Mouse (Mus musculus): ENCODE data around the gene Anxa6. TPM values are rescaled to one million over a fixed set of nuclear protein-coding genes. Genes with fewer than 3 reads are reported as not detected.

Gene Anxa6
- total and polyA plus RNA-seq, 2 experiments from 2014 or later, result 71.3 to 86.0 TPM

DNA sequence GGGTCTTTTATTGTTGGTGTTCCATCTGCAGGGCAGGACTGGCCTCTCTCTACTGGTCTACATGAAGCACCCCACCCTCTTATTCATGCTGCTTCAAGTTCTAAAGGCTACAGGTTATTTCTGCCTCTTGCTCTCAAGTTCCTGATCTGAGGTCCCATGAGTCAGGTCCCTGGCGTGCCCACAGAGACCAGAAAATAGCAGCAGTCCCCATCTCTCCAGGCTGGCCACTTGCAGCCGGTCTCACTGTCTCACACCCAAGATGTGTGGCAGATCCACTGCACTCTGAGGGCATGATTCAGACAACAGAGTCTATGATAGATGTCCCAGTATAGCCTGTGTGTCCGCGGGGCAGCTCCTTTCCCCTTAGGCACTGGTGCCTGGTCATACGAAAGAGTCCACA lies 27.6 kb upstream of the Anxa6 start:
- no peaks in the 10 kb centered on the region for H3K9me3 ChIP-seq (ENCODE audit: low read length)
- no peaks in the 10 kb centered on the region for H3K4me1 ChIP-seq (ENCODE audit: insufficient read depth, low read length)
- H3K9ac ChIP-seq (replicated peaks; ENCODE audit: low read length), result no peak overlapping the region
- no peaks in the 10 kb centered on the region for H3K36me3 ChIP-seq (ENCODE audit: insufficient read depth, low read length)
- DNase-seq (ENCODE audit: low spot score) (no peak), ATAC-seq (no peak)
- H3K27ac ChIP-seq, result no peak overlapping the region
- no peak overlapping the region for H3K4me3 ChIP-seq (ENCODE audit: low read length)
- no peaks in the 10 kb centered on the region for H3K27me3 ChIP-seq (ENCODE audit: insufficient read depth, low read length)
- TF ChIP-seq CTCF (IDR thresholded peaks at IDR 0.05; ENCODE audit: low read depth), result no peak
- WGBS, result 95% methylated on average over 5 of the region's 5 CpGs
- no peak overlapping the region for H3K4me2 ChIP-seq (ENCODE audit: low read depth, low read length)

DNA sequence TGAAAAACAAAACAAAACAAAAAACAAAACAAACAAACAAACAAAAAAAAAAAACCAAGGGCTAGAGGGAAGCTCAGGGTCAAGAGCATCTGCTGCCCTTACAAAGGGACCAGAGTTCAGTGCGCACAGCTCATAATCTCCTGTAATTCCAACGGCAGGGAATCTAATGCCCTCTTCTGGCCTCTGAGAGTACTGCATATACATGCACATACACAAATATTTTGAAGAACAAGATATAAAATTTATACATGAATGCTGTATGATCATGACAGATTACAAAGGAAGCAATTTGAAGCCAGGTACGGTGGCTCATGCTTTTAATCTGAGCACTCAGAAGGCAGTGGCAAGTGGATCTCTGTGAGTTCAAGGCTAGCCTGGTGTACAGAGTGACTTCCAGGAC lies 24.3 kb upstream of the Anxa6 start:
- no peaks in the 10 kb centered on the region for H3K4me1 ChIP-seq (ENCODE audit: insufficient read depth, low read length)
- no peaks in the 10 kb centered on the region for H3K9me3 ChIP-seq (ENCODE audit: low read length)
- H3K4me2 ChIP-seq (ENCODE audit: low read depth, low read length), result no peak overlapping the region
- 82% methylated on average over 3 of the region's 3 CpGs for whole genome bisulfite sequencing
- no peak overlapping the region for H3K9ac ChIP-seq (replicated peaks; ENCODE audit: low read length)
- no peak overlapping the region for H3K27ac ChIP-seq
- DNase-seq (ENCODE audit: low spot score), result no peak
- no peak for ATAC-seq
- no peaks in the 10 kb centered on the region for H3K36me3 ChIP-seq (ENCODE audit: insufficient read depth, low read length)
- H3K27me3 ChIP-seq (ENCODE audit: insufficient read depth, low read length), result no peaks in the 10 kb centered on the region
- H3K4me3 ChIP-seq (ENCODE audit: low read length), result no peak overlapping the region
- TF ChIP-seq CTCF (IDR thresholded peaks at IDR 0.05; ENCODE audit: low read depth), result no peak

DNA sequence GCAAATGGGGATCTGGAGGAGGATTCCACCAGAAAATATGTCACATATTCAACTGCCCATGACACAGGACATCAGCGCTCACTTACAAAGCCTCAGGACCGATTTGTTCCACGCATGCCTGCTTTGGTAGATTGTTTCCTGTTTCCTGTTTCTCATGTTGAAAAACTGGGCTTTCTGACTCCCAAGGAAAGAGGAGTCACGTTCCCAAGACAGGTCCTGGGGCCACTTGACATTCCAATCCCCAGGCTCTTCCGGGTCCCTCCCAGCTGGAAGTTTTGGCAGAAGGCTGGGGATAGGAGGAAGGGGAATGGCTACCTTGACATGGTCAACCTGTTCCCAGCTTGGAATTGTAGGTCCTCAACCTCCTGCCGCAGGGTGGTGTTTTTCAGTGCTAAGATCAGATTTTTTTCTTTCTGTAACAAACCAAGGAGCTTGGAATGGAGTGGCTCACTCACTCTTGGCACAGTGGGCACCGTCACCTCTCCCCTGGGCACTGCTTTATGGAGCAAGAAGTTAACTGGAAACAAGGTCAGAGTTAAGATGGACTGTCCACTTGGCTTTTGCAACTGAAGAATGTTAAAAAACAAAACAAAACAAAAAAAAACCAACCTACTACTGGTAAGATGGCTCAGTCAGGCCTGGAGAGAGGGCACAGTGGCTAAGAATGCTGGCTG lies 17.7 kb upstream of the Anxa6 start:
- ATAC-seq (no peak), DNase-seq (ENCODE audit: low spot score) (no peak)
- WGBS, result 82% methylated on average over 7 of the region's 7 CpGs
- TF ChIP-seq CTCF (IDR thresholded peaks at IDR 0.05; ENCODE audit: low read depth), result no peak
- no peaks in the 10 kb centered on the region for H3K4me1 ChIP-seq (ENCODE audit: insufficient read depth, low read length)
- H3K9me3 ChIP-seq (ENCODE audit: low read length), result no peaks in the 10 kb centered on the region
- H3K9ac ChIP-seq (replicated peaks; ENCODE audit: low read length), result no peak overlapping the region
- no peaks in the 10 kb centered on the region for H3K36me3 ChIP-seq (ENCODE audit: insufficient read depth, low read length)
- H3K4me2 ChIP-seq (ENCODE audit: low read depth, low read length), result no peak overlapping the region
- H3K27ac ChIP-seq, result no peak overlapping the region
- no peaks in the 10 kb centered on the region for H3K27me3 ChIP-seq (ENCODE audit: insufficient read depth, low read length)
- no peak overlapping the region for H3K4me3 ChIP-seq (ENCODE audit: low read length)

DNA sequence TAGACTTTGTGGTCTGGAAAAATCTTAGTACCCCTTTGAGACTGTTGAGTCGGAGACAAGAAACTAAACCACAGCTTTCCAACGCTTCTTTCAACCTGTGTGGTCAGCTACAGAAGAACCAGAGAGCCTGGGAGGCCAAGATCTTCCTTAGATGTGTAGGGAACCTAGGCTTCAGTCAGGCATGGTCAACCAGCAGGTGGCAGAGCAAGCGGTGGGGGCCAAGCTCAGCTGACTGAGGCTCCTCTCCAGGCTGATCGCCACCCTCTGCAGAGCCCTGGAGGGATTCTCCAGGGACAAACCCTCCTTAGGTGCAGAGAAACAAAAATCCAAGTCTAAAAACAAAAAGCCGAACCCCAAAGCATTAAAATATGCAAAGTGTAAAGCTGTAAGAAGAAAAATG lies 13.4 kb upstream of the Anxa6 start:
- TF ChIP-seq CTCF (IDR thresholded peaks at IDR 0.05; ENCODE audit: low read depth), result peak; percentile 54
- Histone ChIP-seq H3K9me3 (ENCODE audit: low read length) (no peaks in the 10 kb centered on the region), H3K4me2 (ENCODE audit: low read depth, low read length) (no peak overlapping the region), H3K27ac (no peak overlapping the region), H3K4me3 (ENCODE audit: low read length) (no peak overlapping the region), H3K4me1 (ENCODE audit: insufficient read depth, low read length) (no peaks in the 10 kb centered on the region), H3K36me3 (ENCODE audit: insufficient read depth, low read length) (no peaks in the 10 kb centered on the region), H3K9ac (replicated peaks; ENCODE audit: low read length) (no peak overlapping the region), H3K27me3 (ENCODE audit: insufficient read depth, low read length) (no peaks in the 10 kb centered on the region)
- ATAC-seq (no peak), DNase-seq (ENCODE audit: low spot score) (no peak)
- WGBS, result 58% methylated on average over 5 of the region's 5 CpGs

DNA sequence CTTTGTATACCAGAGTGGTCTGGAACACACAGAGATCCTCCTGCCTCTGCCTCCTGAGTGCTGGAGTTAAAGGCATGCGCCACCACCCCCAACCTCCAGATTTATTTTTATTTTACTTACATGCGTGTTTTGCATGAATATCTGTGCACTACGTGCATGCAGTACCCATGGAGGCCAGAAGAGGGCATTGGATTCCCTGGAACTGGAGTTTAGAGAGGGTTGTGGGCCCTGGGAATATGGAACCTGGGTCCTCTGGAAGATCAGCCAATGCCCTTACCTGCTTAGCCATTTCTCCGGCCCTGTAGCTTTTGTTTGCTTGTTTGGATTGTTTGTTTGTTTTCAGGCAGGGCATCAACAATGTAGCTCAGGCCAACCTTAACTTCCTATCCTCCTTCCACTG lies 8.1 kb upstream of the Anxa6 start:
- 83% methylated on average over 4 of the region's 4 CpGs for WGBS
- Histone ChIP-seq H3K4me2 (ENCODE audit: low read depth, low read length) (no peak overlapping the region), H3K9ac (replicated peaks; ENCODE audit: low read length) (no peak overlapping the region), H3K9me3 (ENCODE audit: low read length) (no peaks in the 10 kb centered on the region), H3K36me3 (ENCODE audit: insufficient read depth, low read length) (no peaks in the 10 kb centered on the region), H3K27ac (no peak overlapping the region), H3K27me3 (ENCODE audit: insufficient read depth, low read length) (no peaks in the 10 kb centered on the region), H3K4me3 (ENCODE audit: low read length) (no peak overlapping the region), H3K4me1 (ENCODE audit: insufficient read depth, low read length) (no peaks in the 10 kb centered on the region)
- DNase-seq (ENCODE audit: low spot score) (no peak), ATAC-seq (no peak)
- TF ChIP-seq CTCF (IDR thresholded peaks at IDR 0.05; ENCODE audit: low read depth), result peak; percentile 57

DNA sequence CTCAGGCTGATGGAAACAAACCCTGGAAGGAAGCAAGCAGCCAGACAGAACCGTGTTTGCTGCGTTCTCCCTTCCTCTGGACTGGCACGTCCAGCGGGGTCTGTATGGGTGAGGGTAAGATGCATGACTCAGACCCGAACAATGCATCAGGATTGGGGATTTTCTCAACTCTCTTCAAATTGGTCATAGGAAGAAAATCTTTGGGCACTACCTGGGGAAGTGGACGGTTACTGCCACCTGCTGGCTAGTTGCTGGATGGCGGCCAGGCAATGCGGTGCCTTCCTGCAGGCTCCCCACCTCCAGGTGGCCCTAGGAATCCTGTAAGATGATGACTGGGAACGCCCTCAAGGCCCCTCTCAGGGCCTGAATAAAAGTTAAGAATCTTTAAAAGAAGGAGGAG lies 6.3 kb upstream of the Anxa6 start:
- ATAC-seq, result peak; percentile 81

DNA sequence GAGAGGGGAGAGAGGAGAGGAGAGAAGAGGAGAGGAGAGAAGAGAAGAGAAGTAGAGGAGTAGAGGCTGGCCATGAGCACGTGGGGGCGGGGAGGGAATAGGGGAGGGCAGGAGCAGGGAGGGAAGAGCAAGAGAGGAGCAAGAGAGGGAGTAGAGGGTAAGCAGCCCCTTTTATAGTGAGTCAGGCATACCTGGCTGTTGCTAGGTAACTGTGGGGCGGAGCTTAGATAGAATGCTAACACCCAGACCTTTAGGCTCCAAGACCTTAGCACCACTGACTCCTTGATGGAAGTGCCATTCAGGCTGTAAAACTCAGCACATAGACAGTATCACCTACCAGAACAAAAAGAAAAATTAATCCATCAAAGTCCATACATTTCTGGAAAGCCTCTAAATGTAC lies 3.4 kb upstream of the Anxa6 start:
- no peak overlapping the region for H3K9ac ChIP-seq (replicated peaks; ENCODE audit: low read length)
- TF ChIP-seq CTCF (IDR thresholded peaks at IDR 0.05; ENCODE audit: low read depth), result no peak
- no peaks in the 10 kb centered on the region for H3K27me3 ChIP-seq (ENCODE audit: insufficient read depth, low read length)
- 47% methylated on average over 3 of the region's 3 CpGs for WGBS
- H3K36me3 ChIP-seq (ENCODE audit: insufficient read depth, low read length), result no peaks in the 10 kb centered on the region
- no peak overlapping the region for H3K4me2 ChIP-seq (ENCODE audit: low read depth, low read length)
- H3K27ac ChIP-seq, result no peak overlapping the region
- peaks cover 6% of the 10 kb centered on the region for H3K4me1 ChIP-seq (ENCODE audit: insufficient read depth, low read length)
- DNase-seq (ENCODE audit: low spot score) (no peak), ATAC-seq (no peak)
- no peak overlapping the region for H3K4me3 ChIP-seq (ENCODE audit: low read length)
- no peaks in the 10 kb centered on the region for H3K9me3 ChIP-seq (ENCODE audit: low read length)

More for the DNA sequence above, 6.3 kb upstream of the Anxa6 start:
- Histone ChIP-seq H3K36me3 (ENCODE audit: insufficient read depth, low read length) (no peaks in the 10 kb centered on the region), H3K9ac (replicated peaks; ENCODE audit: low read length) (no peak overlapping the region), H3K4me2 (ENCODE audit: low read depth, low read length) (peak overlapping the region; percentile 7; the same call in 1 of the 2 replicates), H3K27me3 (ENCODE audit: insufficient read depth, low read length) (no peaks in the 10 kb centered on the region), H3K27ac (no peak overlapping the region), H3K4me1 (ENCODE audit: insufficient read depth, low read length) (no peaks in the 10 kb centered on the region), H3K9me3 (ENCODE audit: low read length) (no peaks in the 10 kb centered on the region), H3K4me3 (ENCODE audit: low read length) (no peak overlapping the region)
- peak; percentile 94 for TF ChIP-seq CTCF (IDR thresholded peaks at IDR 0.05; ENCODE audit: low read depth)
- peak; percentile 84 for DNase-seq (ENCODE audit: low spot score)
- WGBS, result 6% methylated on average over 9 of the region's 9 CpGs

Measured in hindbrain, postnatal 0 days (tissue).